Mouse (Mus musculus) liver, adult 2 months (tissue): ENCODE measurements around the gene Acta2. TPM values are rescaled to one million over a fixed set of nuclear protein-coding genes. Genes with fewer than 3 reads are reported as not detected.
A peak's percentile ranks its signal among the peaks of the same experiment; 100 is the strongest.

ENCODE experiments used
- DNase-seq: peaks from one replicate; pipeline ENCODE4 v3.0.0-alpha.2; 2011; ENCODE audit warnings: low read depth, low spot score; ENCODE audit errors: extremely low read depth
- H3K27ac ChIP-seq: fragments of 200-500 bp; replicated peaks from 2 replicates; pipeline ENCODE4 v1.5.1; 2012; ENCODE audit warnings: low read depth, mild to moderate bottlenecking, control low read depth, inconsistent platforms, low read length; ENCODE audit not compliant: insufficient read depth
- H3K27me3 ChIP-seq: fragments of 200-500 bp; 2 replicates; pipeline ENCODE4 v1.6.1; 2012; ENCODE audit warnings: mild to moderate bottlenecking, moderate library complexity, low read length, inconsistent platforms; ENCODE audit not compliant: control insufficient read depth, insufficient read depth
- H3K36me3 ChIP-seq: fragments of 200-500 bp; 2 replicates; pipeline ENCODE4 v1.6.1; 2012; ENCODE audit warnings: low read length, inconsistent platforms; ENCODE audit not compliant: control insufficient read depth, insufficient read depth
- H3K4me1 ChIP-seq: fragments of 200-500 bp; 2 replicates; pipeline ENCODE4 v1.6.1; 2011; ENCODE audit warnings: low read length; ENCODE audit not compliant: control insufficient read depth, insufficient read depth
- H3K4me3 ChIP-seq: fragments of 200-500 bp; 2 replicates; pipeline ENCODE4 v1.5.1; 2011; ENCODE audit warnings: low read depth, mild to moderate bottlenecking, control low read depth, low read length, moderate library complexity; ENCODE audit not compliant: insufficient read depth
- H3K79me2 ChIP-seq: fragments of 200-500 bp; 2 replicates; pipeline ENCODE4 v1.6.1; 2012; ENCODE audit warnings: inconsistent platforms, mild to moderate bottlenecking, low read length, moderate library complexity; ENCODE audit not compliant: control insufficient read depth, insufficient read depth
- H3K9ac ChIP-seq: fragments of 200-500 bp; 2 replicates; pipeline ENCODE4 v1.6.1; 2012; ENCODE audit warnings: low read depth, mild to moderate bottlenecking, control low read depth, inconsistent platforms, low read length
- CTCF ChIP-seq: fragments of 200-500 bp; IDR thresholded peaks from 2 replicates; pipeline ENCODE4 v1.5.1; 2011; ENCODE audit warnings: low read depth, low read length, control low read depth
- POLR2A ChIP-seq: fragments of 200-500 bp; IDR thresholded peaks from 2 replicates; pipeline ENCODE4 v1.6.1; 2011; ENCODE audit warnings: low read length, control low read depth; ENCODE audit not compliant: insufficient read depth; ENCODE audit errors: extremely low read depth
- WGBS: fragments of 180-500 bp; shearing (Covaris S2); methylation state at CpG from one replicate; pipeline ENCODE4 v1.1.7; 2018; 5-methylcytosine and 5-hydroxymethylcytosine counted together
- polyA plus RNA-seq: library from polyadenylated mRNA; depleted of rRNA; stranded (reverse); fragments of >200 nt; gene quantifications from 2 replicates; pipeline ENCODE4 v1.2.3, GENCODE M21; 2012
- total RNA-seq: library from RNA; depleted of rRNA; stranded (reverse); fragments of >200 nt; gene quantifications from 2 replicates; pipeline ENCODE4 v1.2.3, GENCODE M21; 2014

The Acta2 gene
- total and polyA plus RNA-seq, 2 experiments, result 2.0 to 3.6 TPM

- peak within 1 kb of the TSS; percentile 93 for H3K27ac ChIP-seq
- DNase-seq, result peak; percentile 88
- 3% methylated on average over 19 of the region's 19 CpGs for WGBS
These were observed 34.8 kb upstream of the Acta2 start, which contains the start of gene Fas for GRCm38 (mm10) chr19:34289948-34290789. Gene Fas, plus strand, starts transcription at chr19:34290666.

DNA sequence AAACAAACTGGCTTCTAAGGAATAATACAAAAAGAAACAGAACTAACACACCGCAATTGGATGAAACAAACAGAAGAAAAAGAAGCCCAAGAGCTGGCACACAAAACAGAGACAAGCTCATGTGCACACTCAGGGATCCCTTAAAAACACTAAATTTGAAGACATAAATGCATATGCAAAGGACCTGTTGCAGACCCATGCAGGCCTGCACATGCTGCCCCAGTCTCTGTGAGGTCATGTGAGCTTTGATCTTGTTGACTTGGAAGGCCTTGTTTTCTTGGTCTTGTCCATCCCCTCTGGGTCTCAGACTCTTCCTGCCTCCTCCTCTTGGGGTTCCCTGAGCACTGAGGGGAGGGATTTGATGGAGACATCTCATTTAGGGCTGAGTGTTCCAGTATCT is 33.3 kb upstream of the Acta2 start:
- Histone ChIP-seq H3K79me2 (peaks cover 9% of the 10 kb centered on the region; the same call in 1 of the 2 replicates), H3K4me1 (peaks cover 16% of the 10 kb centered on the region), H3K36me3 (no peaks in the 10 kb centered on the region), H3K9ac (no peak overlapping the region), H3K27me3 (no peaks in the 10 kb centered on the region), H3K27ac (no peak overlapping the region), H3K4me3 (no peak overlapping the region)
- WGBS, result 97% methylated on average over 1 of the region's 1 CpGs
- DNase-seq, result no peak
- TF ChIP-seq CTCF (no peak), POLR2A (no peak)

More at GRCm38 (mm10) chr19:34289948-34290789, 34.8 kb upstream of the Acta2 start, which contains the start of gene Fas:
- peak within 1 kb of the TSS; percentile 86 for H3K9ac ChIP-seq
- H3K36me3 ChIP-seq, result no peaks in the 10 kb centered on the region
- H3K27me3 ChIP-seq, result no peaks in the 10 kb centered on the region
- peaks cover 13% of the 10 kb centered on the region for H3K79me2 ChIP-seq
- TF ChIP-seq POLR2A (peak; percentile 72), CTCF (no peak)
- H3K4me3 ChIP-seq, result peak within 1 kb of the TSS; percentile 79
- peaks cover 18% of the 10 kb centered on the region for H3K4me1 ChIP-seq

DNA sequence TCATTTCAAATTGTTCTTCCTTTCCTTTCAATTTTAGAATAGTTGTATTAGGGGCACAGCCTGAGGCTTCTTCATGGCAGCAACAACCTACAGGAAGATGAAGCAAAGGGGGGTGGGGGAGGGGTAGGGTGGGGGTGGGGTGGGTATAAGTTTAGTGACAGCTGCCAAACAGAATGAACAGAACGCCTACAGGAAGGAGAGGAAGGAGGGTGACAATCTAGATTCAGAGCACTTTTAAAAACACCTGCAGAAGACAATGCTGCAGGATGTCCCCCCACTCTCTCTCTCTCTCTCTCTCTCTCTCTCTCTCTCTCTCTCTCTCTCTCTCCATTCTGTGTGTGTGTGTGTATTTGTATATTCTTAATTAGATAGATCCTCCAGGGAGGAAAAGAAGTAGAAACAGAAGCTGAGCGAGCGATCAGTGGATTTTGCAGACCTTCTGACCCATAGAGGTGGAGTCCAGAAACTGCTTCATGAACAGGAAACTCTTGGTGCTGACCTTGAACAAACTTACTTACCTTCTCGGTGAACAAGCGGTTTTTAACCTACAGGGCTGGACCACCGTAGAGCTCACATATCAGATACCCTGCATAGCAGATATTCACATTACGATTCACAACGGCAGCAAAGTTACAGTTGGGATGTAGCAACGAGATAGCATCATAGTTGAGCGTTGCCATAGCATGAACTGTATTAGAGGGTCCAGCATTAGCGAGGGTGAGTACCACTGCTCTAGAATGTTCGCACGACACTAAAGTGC is 32.4 kb upstream of the Acta2 start:
- no peak overlapping the region for H3K9ac ChIP-seq
- DNase-seq, result no peak
- H3K36me3 ChIP-seq, result no peaks in the 10 kb centered on the region
- H3K27me3 ChIP-seq, result no peaks in the 10 kb centered on the region
- H3K4me3 ChIP-seq, result no peak overlapping the region
- 73% methylated on average over 13 of the region's 13 CpGs for WGBS
- no peak for TF ChIP-seq CTCF
- no peak for TF ChIP-seq POLR2A
- H3K27ac ChIP-seq, result no peak overlapping the region
- peaks cover 13% of the 10 kb centered on the region for H3K4me1 ChIP-seq
- peaks cover 9% of the 10 kb centered on the region; the same call in 1 of the 2 replicates for H3K79me2 ChIP-seq

GRCm38 (mm10) chr19:34287221-34287620 is 31.8 kb upstream of the Acta2 start:
- Histone ChIP-seq H3K4me1 (peaks cover 8% of the 10 kb centered on the region; the same call in 1 of the 2 replicates), H3K79me2 (0 out of 2 replicates have a peak, but pooled peaks cover 3% of the 10 kb centered on the region), H3K36me3 (no peaks in the 10 kb centered on the region), H3K27me3 (no peaks in the 10 kb centered on the region), H3K27ac (no peak overlapping the region), H3K9ac (no peak overlapping the region), H3K4me3 (no peak overlapping the region)
- TF ChIP-seq POLR2A (no peak), CTCF (no peak)
- no peak for DNase-seq

DNA sequence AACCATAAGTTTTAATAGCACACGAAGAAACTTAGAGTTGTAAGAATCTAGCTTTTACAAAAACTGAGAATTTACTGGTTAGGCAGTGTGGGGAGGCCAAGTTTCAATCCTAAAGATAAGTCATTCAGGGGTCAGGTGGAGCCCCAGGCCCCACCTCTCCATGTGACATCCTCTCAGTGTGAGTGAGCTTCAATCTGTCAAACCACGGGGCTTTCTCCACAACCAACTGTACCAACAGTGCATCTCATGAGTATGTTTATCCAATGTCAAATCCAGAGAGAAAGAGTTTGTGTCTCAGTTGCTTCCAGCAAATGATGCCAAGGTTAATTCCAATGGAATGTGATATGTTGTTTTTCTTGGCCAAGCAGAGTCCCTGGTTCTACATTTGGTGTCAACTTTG is 29.4 kb upstream of the Acta2 start:
- Histone ChIP-seq H3K79me2 (no peaks in the 10 kb centered on the region), H3K27ac (no peak overlapping the region), H3K4me1 (peaks cover 2% of the 10 kb centered on the region; the same call in 1 of the 2 replicates), H3K9ac (no peak overlapping the region), H3K36me3 (no peaks in the 10 kb centered on the region), H3K4me3 (no peak overlapping the region), H3K27me3 (no peaks in the 10 kb centered on the region)
- DNase-seq, result no peak
- 49% methylated on average over 2 of the region's 2 CpGs for WGBS
- TF ChIP-seq CTCF (no peak), POLR2A (no peak)
